Mouse (Mus musculus) liver, embryonic 14.5 days (tissue): ENCODE measurements at regions not wholly inside any gene's neighbourhood (a gene's known extent, or its start where the extent isn't known, plus 50 kb on each side); places are given as distances from the start of the nearest gene placed in this dataset.

Experiments
- ATAC-seq: fragments of 200-750 bp; cut with Nextera tagmentation; 2 replicates; pipeline ENCODE4 v1.8.0; 2017; ENCODE audit warnings: moderate number of reproducible peaks, mild to moderate bottlenecking, moderate library complexity; ENCODE audit not compliant: insufficient read depth
- DNase-seq, 3 experiments: peaks; one replicate each; pipeline ENCODE4 v3.0.0-alpha.2; 2012 to 2013; ENCODE audit warnings: low read depth in 3 of 3, low spot score in 3 of 3
- H3K27ac ChIP-seq: fragments of 300-500 bp; sonication (generic); 2 replicates; pipeline ENCODE4 v1.5.1; 2014; ENCODE audit warnings: moderate library complexity, mild to moderate bottlenecking, control low read depth, inconsistent platforms
- H3K27me3 ChIP-seq: fragments of 300-500 bp; sonication (generic); 2 replicates; pipeline ENCODE4 v1.6.1; 2014; ENCODE audit warnings: mild to moderate bottlenecking, low read length, moderate library complexity; ENCODE audit not compliant: control insufficient read depth, insufficient read depth
- H3K36me3 ChIP-seq: fragments of 300-500 bp; sonication (generic); replicated peaks from 2 replicates; pipeline ENCODE4 v1.6.1; 2014; ENCODE audit warnings: low read depth; ENCODE audit not compliant: control insufficient read depth, insufficient read depth
- H3K4me1 ChIP-seq, 2 experiments: fragments of 200-500 bp in 1 of 2; fragments of 300-500 bp in 1 of 2; sonication (generic) in 1 of 2; replicated peaks; 2 replicates each; pipeline ENCODE4 v1.6.1; 2012 to 2014; ENCODE audit warnings: antibody characterized with exemption in 1 of 2, inconsistent platforms in 1 of 2, low read length in 1 of 2; ENCODE audit not compliant: control insufficient read depth in 2 of 2, insufficient read depth in 2 of 2
- H3K4me2 ChIP-seq: fragments of 300-500 bp; sonication (generic); 2 replicates; pipeline ENCODE4 v1.6.1; 2014; ENCODE audit warnings: low read depth, mild to moderate bottlenecking, control low read depth, moderate library complexity
- H3K4me3 ChIP-seq, 2 experiments: fragments of 200-500 bp in 1 of 2; fragments of 300-500 bp in 1 of 2; sonication (generic) in 1 of 2; 2 replicates each; pipeline ENCODE4 v1.5.1; 2012 to 2014; ENCODE audit warnings: low read depth in 2 of 2, low read length in 2 of 2, mild to moderate bottlenecking in 2 of 2, control low read depth in 1 of 2, inconsistent platforms in 1 of 2, moderate library complexity in 1 of 2; ENCODE audit not compliant: insufficient read depth in 1 of 2
- H3K9ac ChIP-seq: fragments of 300-500 bp; sonication (generic); replicated peaks from 2 replicates; pipeline ENCODE4 v1.6.1; 2014; ENCODE audit warnings: mild to moderate bottlenecking, control low read depth, moderate library complexity
- H3K9me3 ChIP-seq: fragments of 300-500 bp; sonication (generic); 2 replicates; pipeline ENCODE4 v1.6.1; 2016; ENCODE audit warnings: low read length, mixed read lengths; ENCODE audit not compliant: control insufficient read depth
- CTCF ChIP-seq: IDR thresholded peaks from 2 replicates; pipeline ENCODE4 v1.5.1; 2016; ENCODE audit warnings: antibody characterized with exemption, low read depth, control low read depth
- EP300 ChIP-seq: IDR thresholded peaks from 2 replicates; pipeline ENCODE4 v1.6.1; 2016; ENCODE audit warnings: antibody characterized with exemption, low read depth
- WGBS: fragments of 180-500 bp; shearing (Covaris S2); extraction: QIAGEN DNeasy Blood & Tissue Kit; methylation state at CpG from one replicate; pipeline ENCODE4 v1.1.7; 2014; ENCODE audit not compliant: insufficient replicate concordance; 5-methylcytosine and 5-hydroxymethylcytosine counted together

DNA sequence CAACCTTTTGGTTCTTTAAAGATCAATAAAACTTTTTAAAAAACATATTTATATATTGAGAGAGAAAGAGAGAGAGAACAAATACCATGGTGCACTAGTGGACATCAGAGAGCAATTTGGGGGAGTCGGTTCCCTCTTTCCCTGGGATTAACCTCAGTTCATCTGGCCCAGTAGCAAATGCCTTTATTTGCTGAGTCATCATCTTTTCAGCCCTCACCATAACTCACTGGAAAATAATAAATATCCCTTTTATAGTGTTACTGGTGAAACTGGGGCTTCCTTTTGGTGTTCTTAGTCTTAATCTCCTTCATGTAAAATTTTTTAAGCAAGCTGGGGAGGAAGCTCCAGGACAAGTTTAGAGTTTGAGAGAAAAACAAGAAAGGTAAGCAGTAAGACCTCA lies 105.3 kb upstream of the Arg1 start:
- H3K4me2 ChIP-seq = no peak overlapping the region
- H3K4me3 ChIP-seq = no peak overlapping the region
- TF ChIP-seq CTCF (no peak), EP300 (no peak)
- no peak overlapping the region for H3K27ac ChIP-seq
- ATAC-seq = no peak
- no peaks in the 10 kb centered on the region for H3K9me3 ChIP-seq
- no peaks in the 10 kb centered on the region for H3K4me1 ChIP-seq
- no peak for DNase-seq
- H3K9ac ChIP-seq = no peak overlapping the region
- H3K27me3 ChIP-seq = no peaks in the 10 kb centered on the region
- 49% methylated on average over 1 of the region's 1 CpGs for WGBS
- H3K36me3 ChIP-seq = no peaks in the 10 kb centered on the region

DNA sequence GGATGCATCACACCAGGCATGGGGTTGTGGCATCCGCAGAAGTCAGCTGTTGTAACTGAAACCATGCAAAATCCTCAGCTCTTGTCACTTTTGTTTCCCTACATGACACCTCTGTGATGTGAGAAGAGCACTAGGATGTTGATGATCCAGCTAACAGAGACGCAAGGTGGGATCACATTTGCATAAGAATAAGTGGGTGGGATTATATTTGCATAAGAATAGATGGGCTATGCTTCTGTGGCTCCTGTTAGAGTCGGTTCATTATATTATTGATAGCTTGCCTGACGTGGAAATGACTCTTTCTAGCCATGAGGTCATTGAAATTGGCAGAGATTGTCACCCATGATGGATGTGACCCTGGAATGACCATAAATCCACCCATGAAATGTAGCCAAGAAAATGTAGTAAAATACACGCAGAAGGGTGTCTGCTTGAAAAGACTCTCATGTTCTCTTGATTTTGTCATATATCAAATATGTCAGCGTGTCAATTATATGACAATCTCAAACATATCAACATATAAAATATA lies 102.2 kb upstream of the Arg1 start:
- WGBS = 49% methylated on average over 6 of the region's 6 CpGs
- no peak for DNase-seq
- Histone ChIP-seq H3K9ac (no peak overlapping the region), H3K27me3 (no peaks in the 10 kb centered on the region), H3K36me3 (no peaks in the 10 kb centered on the region), H3K4me2 (no peak overlapping the region), H3K4me1 (no peaks in the 10 kb centered on the region), H3K4me3 (no peak overlapping the region), H3K27ac (no peak overlapping the region), H3K9me3 (no peaks in the 10 kb centered on the region)
- no peak for ATAC-seq
- TF ChIP-seq EP300 (no peak), CTCF (no peak)

DNA sequence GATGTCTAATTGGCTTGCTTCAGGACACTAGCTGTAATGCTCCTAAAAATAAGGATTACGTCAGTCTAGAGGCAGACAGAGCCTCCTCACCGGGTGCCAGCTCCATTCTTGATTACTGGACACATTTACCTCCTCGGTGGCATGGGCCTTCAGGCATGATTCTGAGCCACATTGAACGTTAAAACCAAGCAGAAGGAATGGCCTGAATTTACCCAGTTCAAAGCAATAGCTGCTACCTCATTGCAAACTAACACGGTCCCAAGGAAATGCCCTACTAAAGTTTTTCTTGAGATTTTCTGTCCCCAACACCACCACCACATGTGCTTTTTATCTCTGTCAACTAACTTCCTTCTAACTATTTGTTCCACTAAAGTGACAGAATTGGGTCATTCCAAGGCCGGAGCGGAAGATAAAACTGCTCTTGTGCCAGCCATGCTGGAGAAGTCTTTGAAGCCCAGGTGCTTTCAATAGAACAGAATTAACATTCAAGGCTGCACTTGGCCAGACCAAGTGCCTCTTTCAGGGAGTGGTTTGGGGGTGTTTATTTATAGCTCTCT lies 96.4 kb upstream of the Arg1 start:
- H3K27me3 ChIP-seq = no peaks in the 10 kb centered on the region
- DNase-seq (no peak), ATAC-seq (no peak)
- no peak overlapping the region for H3K9ac ChIP-seq
- no peak overlapping the region for H3K4me3 ChIP-seq
- H3K27ac ChIP-seq = no peak overlapping the region
- TF ChIP-seq CTCF (no peak), EP300 (no peak)
- H3K4me1 ChIP-seq = no peaks in the 10 kb centered on the region
- 45% methylated on average over 7 of the region's 7 CpGs for WGBS
- H3K36me3 ChIP-seq = no peaks in the 10 kb centered on the region
- no peak overlapping the region for H3K4me2 ChIP-seq
- H3K9me3 ChIP-seq = no peaks in the 10 kb centered on the region

DNA sequence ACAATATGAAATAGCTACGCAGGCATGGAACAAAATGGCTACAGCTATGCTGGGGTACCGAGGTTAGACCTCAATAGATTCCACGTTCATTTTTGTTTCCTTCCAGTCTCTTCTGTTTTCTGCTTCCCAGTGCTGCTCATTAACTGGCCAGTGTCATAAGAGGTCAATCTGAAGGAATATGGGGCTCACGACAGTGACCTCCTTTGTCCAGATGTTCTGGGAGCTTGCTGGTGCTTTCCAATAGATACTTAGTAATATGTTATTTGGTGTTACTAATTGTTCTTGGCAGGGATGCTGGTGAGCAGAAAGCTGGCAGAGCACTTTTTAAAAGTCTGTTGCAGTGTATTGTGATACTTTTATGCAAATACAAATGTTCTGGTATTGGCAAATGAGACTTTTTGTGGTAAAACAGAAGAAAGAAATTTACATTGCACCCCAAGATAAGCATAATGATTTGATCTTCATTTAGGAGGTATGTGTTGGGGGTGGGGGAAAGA lies 95.8 kb upstream of the Arg1 start:
- H3K4me1 ChIP-seq = no peaks in the 10 kb centered on the region
- no peaks in the 10 kb centered on the region for H3K36me3 ChIP-seq
- DNase-seq (no peak), ATAC-seq (no peak)
- H3K27me3 ChIP-seq = no peaks in the 10 kb centered on the region
- TF ChIP-seq EP300 (no peak), CTCF (no peak)
- no peaks in the 10 kb centered on the region for H3K9me3 ChIP-seq
- H3K9ac ChIP-seq = no peak overlapping the region
- no peak overlapping the region for H3K4me3 ChIP-seq
- no peak overlapping the region for H3K27ac ChIP-seq
- 74% methylated on average over 4 of the region's 4 CpGs for WGBS
- H3K4me2 ChIP-seq = no peak overlapping the region

DNA sequence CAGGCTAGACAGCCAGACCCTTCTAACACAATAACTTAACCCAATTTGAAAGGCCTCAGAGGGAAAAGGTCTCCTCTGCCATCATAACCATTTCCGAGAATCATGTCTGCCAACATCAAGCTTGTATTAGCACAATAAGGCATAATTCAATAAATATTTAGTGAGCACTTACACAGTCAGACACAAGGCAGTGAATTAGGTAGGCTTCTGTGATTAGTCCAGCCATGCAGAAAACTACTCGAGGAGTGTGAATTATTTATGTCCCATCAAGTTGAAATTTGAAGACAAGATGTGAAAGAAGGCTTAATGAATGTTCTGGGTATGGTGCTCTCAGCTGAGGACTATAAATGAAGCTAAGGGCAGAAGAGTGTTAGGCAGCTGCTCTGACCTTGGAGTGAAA lies 91.7 kb upstream of the Arg1 start:
- Histone ChIP-seq H3K9ac (no peak overlapping the region), H3K27me3 (no peaks in the 10 kb centered on the region), H3K36me3 (no peaks in the 10 kb centered on the region), H3K4me3 (no peak overlapping the region), H3K27ac (no peak overlapping the region), H3K9me3 (no peaks in the 10 kb centered on the region), H3K4me1 (peaks cover 5 to 12% of the 10 kb centered on the region in 2 experiments; a peak in 3 of 4 replicates), H3K4me2 (no peak overlapping the region)
- TF ChIP-seq CTCF = no peak
- TF ChIP-seq EP300 = no peak
- WGBS = 55% methylated on average over 2 of the region's 2 CpGs
- ATAC-seq = no peak
- DNase-seq = no peak
